Mouse (Mus musculus) liver, adult (tissue): ENCODE results near the gene Zfp92.
"Not testable (repeated sequence)": the region's sequence is repeated elsewhere in the genome, so short reads cannot be mapped to it uniquely, and the experiment has no call there.

ENCODE experiments used
- GATA4 ChIP-seq: IDR thresholded peaks from 2 replicates; pipeline ENCODE4 v1.6.1; 2014; ENCODE audit warnings: mild to moderate bottlenecking, low read length; ENCODE audit not compliant: insufficient replicate concordance

Gene Zfp92

DNA sequence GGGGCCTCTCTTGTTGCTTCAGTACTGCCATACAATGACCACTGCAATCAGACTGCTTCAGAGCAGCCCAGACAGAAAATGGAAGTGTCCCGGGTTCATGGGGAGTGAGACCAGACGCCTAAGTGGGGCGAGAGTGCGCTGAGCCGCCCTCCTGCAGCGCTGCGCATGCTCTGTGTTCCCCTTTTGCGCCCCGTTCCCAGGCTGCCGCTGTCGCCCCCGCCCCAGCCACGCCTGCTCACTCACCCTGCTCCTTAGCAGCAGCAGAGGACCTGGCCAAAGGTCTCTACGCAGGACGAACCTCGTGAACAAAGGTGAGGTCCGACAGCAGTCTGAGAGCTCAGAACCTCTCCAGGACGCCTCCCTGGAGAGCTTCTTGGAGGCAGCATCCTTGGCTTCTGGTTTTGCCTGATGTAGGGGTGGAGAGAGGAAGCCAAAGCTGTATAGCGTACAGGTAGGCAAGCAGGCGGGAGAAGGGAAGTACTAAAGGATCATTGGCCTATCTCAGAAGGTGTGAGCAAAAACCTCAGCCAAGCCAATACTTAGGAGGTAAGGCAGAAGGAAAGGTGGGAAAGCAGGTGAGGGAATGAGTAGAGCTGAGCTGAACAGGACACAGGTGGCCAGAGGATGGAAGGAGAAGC, at the start of gene Zfp92:
TSS of gene Zfp92 (plus strand) at position 217 of the 638 bp plus-strand sequence.
- no peak for TF ChIP-seq GATA4

DNA sequence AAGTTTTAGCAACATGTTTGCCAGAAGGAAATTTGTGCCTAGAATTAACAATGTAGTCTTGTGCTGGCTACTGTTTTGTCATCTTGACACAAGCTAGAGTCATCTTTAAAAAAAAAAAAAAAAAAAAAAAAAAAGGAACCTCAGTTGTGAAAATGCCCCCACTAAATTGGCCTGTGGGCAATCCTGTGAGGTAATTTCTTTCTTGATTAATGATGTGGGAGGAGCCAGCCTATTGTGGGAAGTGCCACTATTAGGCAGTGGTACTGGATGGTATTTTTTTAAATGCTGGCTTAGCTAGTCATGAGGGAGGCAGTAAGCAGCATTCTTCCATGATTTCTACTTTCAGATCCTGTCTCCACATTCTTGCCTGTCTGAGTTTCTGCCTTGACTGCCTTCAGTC, 47.6 kb upstream of the Zfp92 start:
- TF ChIP-seq GATA4, result no peak

DNA sequence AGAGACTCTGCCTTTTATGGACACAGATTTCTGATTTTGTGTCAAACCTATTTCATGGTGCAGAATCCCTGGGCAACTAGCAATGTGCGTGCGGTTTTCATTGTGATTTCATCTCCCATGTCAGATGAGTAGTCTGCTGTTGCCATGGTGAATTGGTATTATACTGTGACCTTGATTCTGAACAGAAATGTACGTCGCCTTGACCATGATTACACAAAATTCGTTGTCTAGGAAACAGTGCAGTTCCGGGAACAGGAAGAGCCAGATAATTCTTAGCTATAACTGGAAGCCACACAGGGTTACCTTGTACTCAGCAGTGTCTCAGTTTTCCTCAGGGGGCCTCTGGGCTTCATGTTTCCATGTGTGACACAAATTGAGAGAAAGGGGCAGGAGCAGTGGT, 26.5 kb upstream of the Zfp92 start:
- no peak for TF ChIP-seq GATA4

DNA sequence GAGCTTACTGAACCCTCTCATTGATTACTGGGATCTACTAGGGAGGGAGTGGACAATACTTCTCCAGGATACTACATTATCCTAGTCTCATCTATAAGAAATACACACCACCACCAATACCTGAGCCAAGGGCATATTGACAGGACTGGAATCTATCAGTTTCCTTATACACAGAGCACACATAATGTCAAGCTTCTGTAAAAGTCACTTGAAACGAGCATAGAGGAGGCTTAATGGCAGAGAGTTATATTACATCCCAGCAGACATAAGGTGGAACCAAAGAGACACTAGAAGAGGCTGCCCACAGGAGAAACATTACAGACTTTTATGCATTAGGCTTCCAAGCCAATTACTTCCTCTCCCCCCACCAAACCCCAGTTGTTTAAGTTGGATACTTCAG, 26.0 kb upstream of the Zfp92 start:
- no peak for TF ChIP-seq GATA4

DNA sequence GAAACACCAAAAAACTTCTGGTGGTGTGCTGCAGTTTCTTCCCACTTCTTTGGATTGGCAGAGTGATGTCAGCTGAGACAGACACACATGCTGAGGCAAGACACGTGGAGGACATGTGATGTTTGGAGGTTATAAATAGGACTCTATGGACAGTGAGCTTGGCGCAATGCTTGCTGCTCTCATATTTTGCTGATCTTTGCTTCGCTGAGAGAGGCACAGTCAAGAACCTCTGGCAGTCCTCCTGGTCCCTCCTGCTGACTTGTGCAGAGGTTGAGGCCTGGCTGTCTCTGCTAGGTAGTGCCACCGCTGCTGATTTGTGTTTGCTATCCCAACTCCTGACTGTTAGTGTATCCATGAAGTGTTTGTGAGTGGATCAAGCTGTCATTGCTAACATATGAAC, 19.4 kb upstream of the Zfp92 start:
- TF ChIP-seq GATA4, result no peak

DNA sequence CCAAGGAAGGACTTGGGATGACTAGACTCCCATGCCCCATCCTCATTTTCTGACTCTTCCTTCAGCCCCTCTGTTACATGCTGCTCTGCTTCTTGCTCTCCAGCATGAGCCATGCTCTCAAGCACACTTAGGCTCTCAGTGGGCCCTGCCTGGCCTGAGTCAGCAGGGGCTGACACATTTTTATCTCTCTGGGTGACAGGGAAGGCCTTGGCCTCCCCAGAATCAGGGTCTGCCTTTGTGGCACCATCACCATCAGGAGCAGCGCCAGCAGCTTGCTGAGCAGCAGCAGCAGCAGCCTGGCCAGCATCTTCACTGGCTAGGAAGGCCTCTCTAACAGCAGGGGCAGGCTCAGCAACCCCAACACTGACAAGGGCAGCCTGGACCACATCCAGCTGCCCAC, 14.4 kb upstream of the Zfp92 start:
- no peak for TF ChIP-seq GATA4

DNA sequence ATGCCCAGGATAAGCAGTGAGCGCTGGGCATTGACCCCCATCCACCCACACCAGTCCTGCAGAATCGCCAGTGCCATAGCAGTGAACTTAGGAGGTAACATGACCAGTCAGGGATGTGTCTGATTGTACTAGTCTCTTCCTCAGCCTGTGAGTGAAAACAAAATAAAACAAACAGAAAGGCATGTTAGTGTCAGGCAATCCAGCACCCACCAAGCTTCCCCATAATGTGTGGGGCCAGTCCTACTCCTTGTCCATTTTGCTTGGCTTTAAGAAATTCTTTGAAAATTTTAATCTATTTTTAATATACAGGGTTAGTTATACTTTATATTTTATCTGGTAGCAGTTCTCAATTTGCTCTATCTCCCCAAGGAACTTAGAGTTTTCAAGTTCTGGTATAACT, 12.3 kb upstream of the Zfp92 start, which contains the start of gene Gm18336:
TSS of gene Gm18336 (minus strand) at position 101 of the 400 bp plus-strand sequence.
- TF ChIP-seq GATA4, result not testable (repeated sequence)

DNA sequence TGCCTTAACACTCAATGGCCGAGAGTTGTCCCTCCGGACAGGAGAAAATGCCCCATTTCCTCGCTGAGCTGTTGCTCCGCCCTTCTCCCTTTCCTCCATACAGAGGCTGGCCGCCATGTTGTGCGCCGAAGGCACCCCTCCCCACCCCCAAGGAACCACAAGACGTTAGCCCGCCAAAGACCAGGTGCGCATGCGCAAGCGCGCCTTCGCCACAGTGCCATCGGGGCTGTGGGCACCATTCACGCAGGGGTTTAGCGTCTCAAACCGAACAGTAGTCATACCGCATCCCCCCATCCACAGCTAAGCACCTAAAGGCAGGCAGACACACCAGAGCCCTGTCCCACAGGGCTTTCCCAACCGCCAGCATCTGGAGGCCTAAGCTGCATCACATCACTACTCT, 9.9 kb upstream of the Zfp92 start:
- no peak for TF ChIP-seq GATA4

DNA sequence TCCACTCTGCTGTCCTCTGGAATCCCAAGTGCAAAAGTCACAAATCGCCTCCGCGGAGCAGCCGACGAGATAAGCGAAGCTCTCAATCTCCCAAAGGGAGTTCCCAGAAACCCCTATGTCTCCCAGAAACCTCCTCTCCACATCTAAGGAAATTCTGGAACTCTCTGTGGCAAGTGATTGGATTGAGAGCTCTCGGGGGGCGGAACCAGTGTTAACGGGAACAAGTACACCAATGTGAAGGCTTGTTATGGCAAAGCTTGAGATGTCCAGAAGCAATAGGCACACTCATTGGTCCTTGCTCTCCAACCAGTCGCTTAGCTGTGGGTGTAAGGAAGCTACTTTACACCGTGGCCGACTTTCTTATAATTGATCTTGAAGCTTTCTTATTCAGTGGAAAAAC, 9.3 kb upstream of the Zfp92 start:
- TF ChIP-seq GATA4, result no peak

DNA sequence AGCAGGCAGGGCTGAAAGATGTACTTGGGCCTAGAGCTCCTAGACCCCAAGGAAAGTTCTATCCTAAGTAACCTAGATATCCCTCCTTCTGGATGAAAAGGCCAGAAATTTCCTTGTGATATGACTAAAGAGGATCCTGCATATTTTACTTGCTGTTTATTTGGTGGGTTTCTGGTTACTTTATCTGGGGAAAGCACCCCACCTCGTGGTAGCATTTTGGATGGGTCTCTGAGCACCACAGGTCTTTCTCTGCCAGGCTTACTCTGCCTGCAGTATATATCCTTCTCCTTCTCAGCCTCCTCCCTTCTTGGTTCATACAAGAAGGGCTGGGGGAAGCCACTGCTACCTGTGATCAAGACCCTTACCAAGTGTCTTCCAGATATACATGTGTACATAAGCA, 1.9 kb downstream of the Zfp92 start:
- TF ChIP-seq GATA4, result no peak

DNA sequence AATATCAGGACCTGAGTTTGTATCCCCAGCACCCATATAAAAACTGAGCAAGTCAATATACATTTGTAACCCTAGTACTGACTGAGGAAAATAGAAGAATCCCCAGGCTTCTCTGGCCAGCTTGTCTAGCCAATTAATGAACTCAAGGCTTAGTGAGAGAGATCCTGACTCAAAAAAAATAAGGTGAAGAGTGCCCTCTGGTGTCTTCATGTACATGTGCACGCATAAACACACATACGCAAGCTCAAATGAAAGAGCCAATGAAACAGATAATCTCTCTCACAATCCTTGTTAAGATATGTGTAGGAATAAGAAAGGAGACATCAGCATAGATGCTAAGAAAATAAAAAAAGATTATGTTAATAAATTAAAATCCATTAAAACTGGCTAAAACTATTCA, 19.1 kb downstream of the Zfp92 start:
- TF ChIP-seq GATA4, result no peak

DNA sequence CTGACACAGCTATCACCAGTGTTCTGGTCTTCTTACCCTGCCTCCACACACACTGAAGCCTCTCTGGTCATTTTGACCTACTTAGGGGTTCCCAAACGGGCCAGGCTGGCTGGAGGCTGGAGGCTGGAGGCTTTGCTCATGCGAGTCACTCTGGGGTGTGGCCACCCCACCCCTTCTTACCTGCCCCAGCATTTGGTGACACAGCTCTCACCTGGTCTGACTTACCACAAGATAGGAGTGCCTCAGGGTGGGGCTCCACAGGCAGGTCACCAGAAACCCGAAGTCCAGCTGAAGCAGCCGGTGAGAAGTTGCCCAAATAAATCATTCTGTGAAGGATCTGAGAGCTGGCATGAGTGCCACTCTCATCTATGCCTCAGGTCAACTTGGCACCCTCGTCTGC, 22.0 kb downstream of the Zfp92 start:
- no peak for TF ChIP-seq GATA4

DNA sequence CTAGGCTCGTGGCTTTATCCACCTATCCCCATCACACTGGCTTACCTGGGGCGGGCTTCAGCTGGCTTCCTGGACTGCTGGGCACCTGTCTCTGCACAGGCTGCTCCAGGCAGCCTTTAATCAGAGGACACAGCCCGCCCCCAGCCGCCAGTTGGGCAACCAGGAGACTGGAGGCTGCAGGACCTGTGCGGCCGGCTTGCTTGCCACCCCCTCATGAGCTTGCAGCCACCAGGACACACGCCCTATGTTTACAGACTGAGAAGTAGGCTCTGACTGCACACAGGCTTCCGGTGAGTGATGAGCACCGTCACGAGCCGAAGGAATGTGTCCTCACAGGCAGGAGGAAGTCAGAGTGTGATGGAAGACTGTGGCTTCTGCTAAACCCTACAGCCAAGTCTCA, 24.4 kb downstream of the Zfp92 start, which contains the start of gene Trex2:
TSS of gene Trex2 (minus strand) at position 93 of the 400 bp plus-strand sequence.
- no peak for TF ChIP-seq GATA4

DNA sequence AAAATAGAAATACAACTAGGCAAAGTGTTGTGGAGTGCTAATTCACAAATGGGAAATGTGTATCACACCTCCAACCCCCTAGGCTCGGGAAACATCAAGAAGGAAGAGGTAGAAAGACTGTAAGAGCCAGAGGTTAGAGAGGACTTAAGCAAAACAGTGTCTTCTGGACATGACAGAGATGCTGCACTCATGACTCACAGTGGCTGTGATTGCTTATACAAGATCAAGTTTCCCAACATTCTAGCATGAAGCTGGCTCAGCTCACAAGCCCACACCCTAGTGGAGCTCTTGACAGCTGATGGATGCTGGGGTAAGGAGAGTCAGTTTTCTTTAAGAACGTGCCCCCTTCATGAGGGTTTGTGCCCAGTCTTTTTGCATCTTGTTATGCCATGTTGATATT, 30.5 kb downstream of the Zfp92 start:
- TF ChIP-seq GATA4, result no peak

DNA sequence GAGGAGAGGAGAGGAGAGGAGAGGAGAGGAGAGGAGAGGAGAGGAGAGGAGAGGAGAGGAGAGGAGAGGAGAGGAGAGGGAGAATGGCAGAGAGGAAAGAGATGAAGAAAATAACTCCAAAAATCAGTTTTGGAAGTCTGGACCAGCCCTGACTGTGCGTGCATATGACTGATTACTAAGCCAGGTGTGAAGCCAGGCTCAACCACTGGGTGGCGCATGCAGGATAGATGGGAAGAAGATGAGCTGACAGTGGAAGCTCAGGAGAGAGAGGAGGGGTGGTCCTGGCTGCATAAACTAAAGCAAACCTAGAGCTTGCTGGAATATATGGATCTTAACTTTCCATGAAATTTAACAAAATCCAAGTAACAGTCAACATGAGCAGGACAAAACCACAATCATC, 41.1 kb downstream of the Zfp92 start:
- no peak for TF ChIP-seq GATA4

DNA sequence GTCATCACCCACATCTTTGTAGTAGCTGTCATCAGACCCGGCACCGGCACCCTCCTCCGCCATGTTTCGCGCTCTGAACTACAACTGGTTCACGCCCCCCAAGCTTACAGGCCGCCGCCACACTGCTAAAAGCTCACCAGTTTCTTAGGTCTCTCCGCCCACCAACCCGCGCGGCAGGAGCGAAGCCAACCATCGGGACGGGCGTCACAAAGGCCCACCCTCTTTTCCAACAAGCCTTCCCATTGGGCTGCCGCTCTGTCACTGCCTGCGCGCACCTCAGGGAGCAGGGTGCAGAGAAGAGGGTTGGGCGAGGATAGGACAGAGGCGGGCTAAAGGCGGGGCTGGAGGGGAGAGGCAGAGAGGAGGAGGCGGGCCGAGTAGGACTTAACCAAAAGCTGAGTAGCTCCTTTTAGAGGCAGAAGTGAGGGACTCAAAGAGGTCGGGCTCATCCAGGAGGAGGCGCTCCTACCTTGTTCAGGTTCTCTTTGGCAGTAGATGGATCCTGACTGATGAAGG, 48.0 kb downstream of the Zfp92 start, which contains the start of gene Haus7:
TSS of gene Haus7 (minus strand) at position 168 of the 516 bp plus-strand sequence.
- no peak for TF ChIP-seq GATA4

DNA sequence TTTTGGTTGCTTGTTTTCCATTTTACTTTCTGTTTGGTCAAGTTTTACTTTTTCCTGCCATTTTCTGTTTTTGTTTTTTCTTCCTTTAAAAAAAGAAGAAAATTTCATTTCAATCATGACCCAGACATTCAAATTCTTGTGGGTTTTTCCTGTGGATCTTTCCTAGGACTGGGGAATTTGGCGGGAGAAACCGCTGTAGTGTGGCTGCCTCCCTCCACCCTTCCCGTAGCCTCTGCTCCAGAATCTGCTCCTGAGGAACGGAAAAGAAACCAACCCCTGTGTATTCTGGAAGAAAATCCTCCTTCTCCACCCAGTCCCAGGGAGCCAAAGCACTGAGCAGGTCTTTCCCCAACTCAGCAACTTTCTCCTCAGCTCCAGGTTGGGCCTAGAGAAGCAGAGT, 49.9 kb downstream of the Zfp92 start:
- TF ChIP-seq GATA4, result no peak
